Mouse (Mus musculus): Measurements from ENCODE around the gene 9130213A22Rik. TPM values are rescaled to one million over a fixed set of nuclear protein-coding genes. Genes with fewer than 3 reads are reported as not detected.
A peak's percentile ranks its signal among the peaks of the same experiment; 100 is the strongest.

9130213A22Rik gene
- 1.4 TPM in 2 replicates for total RNA-seq (2014; fragmentation: Nextera tagmentation)
- 0.17 and 0.82 TPM in 2 replicates for total RNA-seq (2017)
- 0.10 and 0.25 TPM in 2 replicates for polyA plus RNA-seq (2012)

- DNase-seq (ENCODE audit: low spot score): peak; percentile 87
- Histone ChIP-seq H3K36me3 (replicated peaks) (no peaks in the 10 kb centered on the region), H3K4me3 (ENCODE audit: low read depth, low read length) (peak within 1 kb of the TSS; percentile 79), H3K4me1 (ENCODE audit: insufficient read depth, low read depth, low read length) (peaks cover 74% of the 10 kb centered on the region), H3K27me3 (ENCODE audit: insufficient read depth, low read length) (peaks cover 16% of the 10 kb centered on the region), H3K9me3 (replicated peaks) (no peaks in the 10 kb centered on the region)
- no peak for TF ChIP-seq TAL1 (conservative IDR thresholded peaks at IDR 0.05; ENCODE audit: low read depth, low read length)
- TF ChIP-seq POLR2AphosphoS5 (IDR thresholded peaks at IDR 0.05; ENCODE audit: insufficient replicate concordance, low read depth, low read length): no peak
- no peak for TF ChIP-seq CTCF (IDR thresholded peaks at IDR 0.05; ENCODE audit: low read depth, low read length)
- no peak for TF ChIP-seq GATA1 (IDR thresholded peaks at IDR 0.05; ENCODE audit: borderline replicate concordance, low read length)
- no peak for TF ChIP-seq GATA2 (IDR thresholded peaks at IDR 0.05; ENCODE audit: borderline replicate concordance, low read depth, low read length)
- ATAC-seq (ENCODE audit: extremely low read depth, insufficient number of reproducible peaks, low FRiP score, poor library complexity, severe bottlenecking): 0 out of 2 replicates have a peak, but pooled peaks have one; percentile 5
These were observed at the start of gene 9130213A22Rik for GRCm38 (mm10) chr11:69122336-69122951. 9130213A22Rik (minus strand) TSS chr11:69122589.

DNA sequence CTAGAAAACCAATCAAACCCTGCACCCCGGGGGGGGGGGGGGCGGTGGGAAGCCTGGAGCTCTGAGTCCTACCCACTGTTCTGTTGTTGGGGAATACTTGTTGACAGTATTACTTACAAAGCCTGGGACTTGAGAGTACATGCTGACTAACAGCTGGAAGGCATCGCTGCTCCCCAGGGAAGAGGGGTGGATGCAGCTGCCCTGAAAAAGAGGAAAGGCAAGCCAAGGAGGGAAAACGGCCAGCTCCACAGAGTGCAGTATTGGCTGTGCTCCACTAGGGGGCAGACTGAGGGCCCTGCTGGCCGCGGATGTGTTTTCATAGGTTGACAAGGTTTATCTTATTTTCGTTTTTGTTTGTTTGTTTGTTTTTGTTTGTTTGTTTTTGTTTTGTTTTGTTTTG, 49.2 kb upstream of the 9130213A22Rik start:
- no peak for ATAC-seq (ENCODE audit: extremely low read depth, insufficient number of reproducible peaks, low FRiP score, poor library complexity, severe bottlenecking)
- Histone ChIP-seq H3K27me3 (ENCODE audit: insufficient read depth, low read length) (peaks cover 37% of the 10 kb centered on the region), H3K4me3 (ENCODE audit: low read depth, low read length) (no peak overlapping the region), H3K9me3 (replicated peaks) (no peaks in the 10 kb centered on the region), H3K36me3 (replicated peaks) (no peaks in the 10 kb centered on the region), H3K4me1 (ENCODE audit: insufficient read depth, low read depth, low read length) (no peaks in the 10 kb centered on the region)
- TF ChIP-seq CTCF (IDR thresholded peaks at IDR 0.05; ENCODE audit: low read depth, low read length) (peak; percentile 78), GATA2 (IDR thresholded peaks at IDR 0.05; ENCODE audit: borderline replicate concordance, low read depth, low read length) (no peak)
- peak; percentile 68 for DNase-seq (ENCODE audit: low spot score)

- H3K4me3 ChIP-seq (ENCODE audit: low read depth, low read length): no peak overlapping the region
- no peak for ATAC-seq (ENCODE audit: extremely low read depth, insufficient number of reproducible peaks, low FRiP score, poor library complexity, severe bottlenecking)
These were observed 46.9 kb upstream of the 9130213A22Rik start for GRCm38 (mm10) chr11:69169313-69169712.

GRCm38 (mm10) chr11:69156800-69157199, 34.4 kb upstream of the 9130213A22Rik start, which contains the start of gene Alox12b:
Alox12b (plus strand) TSS chr11:69156989.
- no peak for ATAC-seq (ENCODE audit: extremely low read depth, insufficient number of reproducible peaks, low FRiP score, poor library complexity, severe bottlenecking)
- Histone ChIP-seq H3K9me3 (replicated peaks) (no peaks in the 10 kb centered on the region), H3K4me1 (ENCODE audit: insufficient read depth, low read depth, low read length) (no peaks in the 10 kb centered on the region; the same call in 1 of the 2 replicates), H3K27me3 (ENCODE audit: insufficient read depth, low read length) (peaks cover 37% of the 10 kb centered on the region), H3K36me3 (replicated peaks) (no peaks in the 10 kb centered on the region), H3K4me3 (ENCODE audit: low read depth, low read length) (no peak within 1 kb of the TSS)
- TF ChIP-seq TAL1 (conservative IDR thresholded peaks at IDR 0.05; ENCODE audit: low read depth, low read length) (no peak), GATA2 (IDR thresholded peaks at IDR 0.05; ENCODE audit: borderline replicate concordance, low read depth, low read length) (no peak), CTCF (IDR thresholded peaks at IDR 0.05; ENCODE audit: low read depth, low read length) (no peak), GATA1 (IDR thresholded peaks at IDR 0.05; ENCODE audit: borderline replicate concordance, low read length) (no peak), POLR2AphosphoS5 (IDR thresholded peaks at IDR 0.05; ENCODE audit: insufficient replicate concordance, low read depth, low read length) (no peak)
- no peak for DNase-seq (ENCODE audit: low spot score)

More at GRCm38 (mm10) chr11:69169313-69169712, 46.9 kb upstream of the 9130213A22Rik start:
- no peak for DNase-seq (ENCODE audit: low spot score)
- Histone ChIP-seq H3K36me3 (replicated peaks) (no peaks in the 10 kb centered on the region), H3K4me1 (ENCODE audit: insufficient read depth, low read depth, low read length) (no peaks in the 10 kb centered on the region), H3K27me3 (ENCODE audit: insufficient read depth, low read length) (peaks cover 32% of the 10 kb centered on the region), H3K9me3 (replicated peaks) (no peaks in the 10 kb centered on the region)
- no peak for TF ChIP-seq TAL1 (conservative IDR thresholded peaks at IDR 0.05; ENCODE audit: low read depth, low read length)
- no peak for TF ChIP-seq CTCF (IDR thresholded peaks at IDR 0.05; ENCODE audit: low read depth, low read length)
- no peak for TF ChIP-seq GATA2 (IDR thresholded peaks at IDR 0.05; ENCODE audit: borderline replicate concordance, low read depth, low read length)
- no peak for TF ChIP-seq GATA1 (IDR thresholded peaks at IDR 0.05; ENCODE audit: borderline replicate concordance, low read length)
- TF ChIP-seq POLR2AphosphoS5 (IDR thresholded peaks at IDR 0.05; ENCODE audit: insufficient replicate concordance, low read depth, low read length): no peak

DNA sequence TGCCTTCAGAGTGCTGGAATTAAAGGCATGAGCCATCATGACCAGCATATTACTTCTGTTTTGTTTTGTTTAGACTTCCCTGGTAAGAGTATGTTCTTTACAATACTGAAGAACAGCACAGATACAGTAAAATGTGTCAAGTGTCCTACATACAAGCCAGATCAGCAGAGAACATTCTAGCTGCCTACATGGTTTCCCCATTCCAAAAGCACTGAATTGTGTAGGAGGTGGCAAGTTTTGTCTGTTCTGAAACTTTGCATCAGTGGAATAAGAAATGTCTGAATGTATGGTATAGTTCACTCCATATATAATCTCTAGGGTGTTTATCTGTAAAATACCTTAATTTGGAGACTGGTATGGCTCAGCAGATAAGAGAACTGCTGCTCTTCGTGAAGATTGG, 33.0 kb upstream of the 9130213A22Rik start:
- H3K4me1 ChIP-seq (ENCODE audit: insufficient read depth, low read depth, low read length): peaks cover 2% of the 10 kb centered on the region; the same call in 1 of the 2 replicates
- H3K4me3 ChIP-seq (ENCODE audit: low read depth, low read length): no peak overlapping the region
- H3K36me3 ChIP-seq (replicated peaks): no peaks in the 10 kb centered on the region
- ATAC-seq (ENCODE audit: extremely low read depth, insufficient number of reproducible peaks, low FRiP score, poor library complexity, severe bottlenecking): no peak
- TF ChIP-seq TAL1 (conservative IDR thresholded peaks at IDR 0.05; ENCODE audit: low read depth, low read length) (no peak), GATA1 (IDR thresholded peaks at IDR 0.05; ENCODE audit: borderline replicate concordance, low read length) (no peak), GATA2 (IDR thresholded peaks at IDR 0.05; ENCODE audit: borderline replicate concordance, low read depth, low read length) (no peak), POLR2AphosphoS5 (IDR thresholded peaks at IDR 0.05; ENCODE audit: insufficient replicate concordance, low read depth, low read length) (no peak), CTCF (IDR thresholded peaks at IDR 0.05; ENCODE audit: low read depth, low read length) (no peak)
- peaks cover 44% of the 10 kb centered on the region for H3K27me3 ChIP-seq (ENCODE audit: insufficient read depth, low read length)
- no peaks in the 10 kb centered on the region for H3K9me3 ChIP-seq (replicated peaks)
- DNase-seq (ENCODE audit: low spot score): no peak

GRCm38 (mm10) chr11:69153831-69154230, 31.4 kb upstream of the 9130213A22Rik start:
- no peak overlapping the region for H3K4me3 ChIP-seq (ENCODE audit: low read depth, low read length)
- H3K9me3 ChIP-seq (replicated peaks): no peaks in the 10 kb centered on the region
- DNase-seq (ENCODE audit: low spot score) (no peak), ATAC-seq (ENCODE audit: extremely low read depth, insufficient number of reproducible peaks, low FRiP score, poor library complexity, severe bottlenecking) (no peak)
- TF ChIP-seq TAL1 (conservative IDR thresholded peaks at IDR 0.05; ENCODE audit: low read depth, low read length): no peak
- TF ChIP-seq POLR2AphosphoS5 (IDR thresholded peaks at IDR 0.05; ENCODE audit: insufficient replicate concordance, low read depth, low read length): no peak
- TF ChIP-seq CTCF (IDR thresholded peaks at IDR 0.05; ENCODE audit: low read depth, low read length): no peak
- no peak for TF ChIP-seq GATA2 (IDR thresholded peaks at IDR 0.05; ENCODE audit: borderline replicate concordance, low read depth, low read length)
- TF ChIP-seq GATA1 (IDR thresholded peaks at IDR 0.05; ENCODE audit: borderline replicate concordance, low read length): no peak
- H3K4me1 ChIP-seq (ENCODE audit: insufficient read depth, low read depth, low read length): peaks cover 2% of the 10 kb centered on the region; the same call in 1 of the 2 replicates
- H3K27me3 ChIP-seq (ENCODE audit: insufficient read depth, low read length): peaks cover 49% of the 10 kb centered on the region
- H3K36me3 ChIP-seq (replicated peaks): no peaks in the 10 kb centered on the region
